Mouse (Mus musculus) heart, postnatal 0 days (tissue): ENCODE results near the gene Hipk2. TPM values are rescaled to one million over a fixed set of nuclear protein-coding genes. Genes with fewer than 3 reads are reported as not detected.

Experiments used
- ATAC-seq: fragments of 200-750 bp; cut with Nextera tagmentation; 2 replicates; pipeline ENCODE4 v1.8.0; 2017; ENCODE audit warnings: low read depth, moderate number of reproducible peaks, moderate library complexity; ENCODE audit not compliant: insufficient read depth
- DNase-seq: peaks from one replicate; pipeline ENCODE4 v3.0.0-alpha.2; 2016; ENCODE audit warnings: low spot score
- H3K27ac ChIP-seq: fragments of 300-500 bp; sonication (generic); 2 replicates; pipeline ENCODE4 v1.5.1; 2014; ENCODE audit warnings: low read depth, mild to moderate bottlenecking
- H3K27me3 ChIP-seq: fragments of 300-500 bp; sonication (generic); 2 replicates; pipeline ENCODE4 v1.6.1; 2014; ENCODE audit warnings: low read length, mixed read lengths; ENCODE audit not compliant: control insufficient read depth, insufficient read depth
- H3K36me3 ChIP-seq: fragments of 300-500 bp; sonication (generic); replicated peaks from 2 replicates; pipeline ENCODE4 v1.6.1; 2014; ENCODE audit warnings: low read length, mixed read lengths; ENCODE audit not compliant: control insufficient read depth, insufficient read depth
- H3K4me1 ChIP-seq: fragments of 300-500 bp; sonication (generic); 2 replicates; pipeline ENCODE4 v1.6.1; 2014; ENCODE audit warnings: antibody characterized with exemption; ENCODE audit not compliant: control insufficient read depth, insufficient read depth
- H3K4me2 ChIP-seq: fragments of 300-500 bp; sonication (generic); 2 replicates; pipeline ENCODE4 v1.6.1; 2014; ENCODE audit warnings: low read depth, mild to moderate bottlenecking, low read length, moderate library complexity
- H3K4me3 ChIP-seq: fragments of 300-500 bp; sonication (generic); 2 replicates; pipeline ENCODE4 v1.5.1; 2014; ENCODE audit warnings: low read depth, low read length
- H3K9ac ChIP-seq: fragments of 300-500 bp; sonication (generic); replicated peaks from 2 replicates; pipeline ENCODE4 v1.6.1; 2014; ENCODE audit warnings: low read depth, low read length, mixed read lengths
- H3K9me3 ChIP-seq: fragments of 300-500 bp; sonication (generic); replicated peaks from 2 replicates; pipeline ENCODE4 v1.6.1; 2016; ENCODE audit warnings: low read length; ENCODE audit not compliant: control insufficient read depth
- CTCF ChIP-seq: IDR thresholded peaks from 2 replicates; pipeline ENCODE4 v1.5.1; 2016; ENCODE audit warnings: antibody characterized with exemption, control low read depth, low read depth
- EP300 ChIP-seq: IDR thresholded peaks from 2 replicates; pipeline ENCODE4 v1.6.1; 2016; ENCODE audit warnings: antibody characterized with exemption, low read depth
- WGBS: fragments of 180-500 bp; shearing (Covaris S2); extraction: QIAGEN DNeasy Blood & Tissue Kit; methylation state at CpG from one replicate; pipeline ENCODE4 v1.1.7; 2014; 5-methylcytosine and 5-hydroxymethylcytosine counted together
- polyA plus RNA-seq: library from polyadenylated mRNA; unstranded; fragments of >200 nt; fragmentation: Nextera tagmentation; extraction: Ambion mirVana; gene quantifications from 2 replicates; pipeline ENCODE4 v1.2.1, GENCODE M21; 2015
- total RNA-seq: library from RNA; depleted of rRNA; stranded (reverse); fragments of >200 nt; gene quantifications from 2 replicates; pipeline ENCODE4 v1.2.3, GENCODE M21; 2014; ENCODE audit warnings: low replicate concordance

Hipk2 gene
- total and polyA plus RNA-seq, 2 experiments from 2014 or later, result 9.8 to 45.0 TPM

DNA sequence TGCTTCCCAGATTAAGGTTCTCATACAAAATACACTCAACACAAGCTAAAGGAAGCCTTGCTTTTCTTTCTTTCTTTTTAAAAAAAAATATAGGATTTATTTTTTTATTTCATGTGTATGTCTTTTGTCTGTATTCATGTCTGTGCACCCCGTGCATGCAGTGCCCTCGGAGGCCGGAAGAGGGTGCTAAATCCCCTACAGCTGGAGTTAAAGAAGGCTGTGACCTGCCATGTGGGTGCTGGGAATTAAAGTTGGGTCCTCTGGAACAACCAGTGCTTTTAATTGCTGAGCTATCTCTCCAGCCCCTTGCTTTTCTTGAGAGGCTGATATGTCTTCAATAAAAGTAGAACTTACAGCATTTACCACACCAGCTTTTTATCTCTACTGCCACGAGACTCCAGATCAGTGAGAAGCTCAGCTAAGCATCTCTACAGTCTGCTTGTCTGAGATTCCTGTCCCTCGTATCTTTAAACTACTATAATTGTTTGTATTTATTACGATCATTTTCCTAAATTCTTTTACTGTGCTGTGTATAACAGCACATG is 25.2 kb downstream of the Hipk2 start:
- Histone ChIP-seq H3K4me3 (no peak overlapping the region), H3K36me3 (no peaks in the 10 kb centered on the region), H3K9ac (no peak overlapping the region), H3K27me3 (no peaks in the 10 kb centered on the region), H3K9me3 (no peaks in the 10 kb centered on the region), H3K4me1 (peaks cover 70% of the 10 kb centered on the region), H3K27ac (no peak overlapping the region), H3K4me2 (no peak overlapping the region)
- TF ChIP-seq EP300 (no peak), CTCF (no peak)
- WGBS, result 89% methylated on average over 6 of the region's 6 CpGs
- ATAC-seq (no peak), DNase-seq (no peak)

- 73% methylated on average over 3 of the region's 3 CpGs for WGBS
- Histone ChIP-seq H3K4me3 (no peak overlapping the region), H3K4me2 (no peak overlapping the region), H3K27me3 (no peaks in the 10 kb centered on the region), H3K36me3 (no peaks in the 10 kb centered on the region), H3K9ac (0 out of 2 replicates have a peak overlapping the region, but pooled peaks have one; percentile 21), H3K4me1 (peaks cover 69% of the 10 kb centered on the region), H3K9me3 (no peaks in the 10 kb centered on the region), H3K27ac (peak overlapping the region; percentile 63; the same call in 1 of the 2 replicates)
- no peak for ATAC-seq
- TF ChIP-seq CTCF (no peak), EP300 (no peak)
- DNase-seq, result no peak
Observed at GRCm38 (mm10) chr6:38847958-38848910, 27.7 kb downstream of the Hipk2 start.

DNA sequence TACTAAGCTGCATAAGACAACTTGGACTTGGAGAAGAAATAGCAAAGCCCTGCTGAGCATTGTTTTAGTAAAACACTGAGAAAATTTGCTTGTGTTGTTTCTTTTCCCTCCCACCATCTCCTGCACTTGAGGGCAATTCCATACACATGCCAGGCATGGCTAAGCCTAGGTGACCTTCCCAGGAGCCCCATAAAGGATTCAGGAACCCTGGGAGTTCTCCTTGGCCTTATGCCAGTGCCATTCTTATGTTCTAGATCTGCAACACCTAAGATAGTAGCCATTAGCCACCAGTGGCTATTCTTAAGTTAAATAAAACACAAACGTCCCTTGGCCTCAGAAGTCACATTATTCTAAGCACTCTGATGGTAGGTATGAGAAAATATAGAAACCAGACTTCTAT is 28.5 kb downstream of the Hipk2 start:
- Histone ChIP-seq H3K4me2 (no peak overlapping the region), H3K9me3 (no peaks in the 10 kb centered on the region), H3K9ac (0 out of 2 replicates have a peak overlapping the region, but pooled peaks have one; percentile 21), H3K4me3 (no peak overlapping the region), H3K27me3 (no peaks in the 10 kb centered on the region), H3K27ac (peak overlapping the region; percentile 63), H3K4me1 (peaks cover 69% of the 10 kb centered on the region), H3K36me3 (no peaks in the 10 kb centered on the region)
- ATAC-seq (0 out of 2 replicates have a peak, but pooled peaks have one; percentile 22), DNase-seq (no peak)
- TF ChIP-seq EP300 (no peak), CTCF (no peak)
- WGBS, result 15% methylated on average over 1 of the region's 1 CpGs

DNA sequence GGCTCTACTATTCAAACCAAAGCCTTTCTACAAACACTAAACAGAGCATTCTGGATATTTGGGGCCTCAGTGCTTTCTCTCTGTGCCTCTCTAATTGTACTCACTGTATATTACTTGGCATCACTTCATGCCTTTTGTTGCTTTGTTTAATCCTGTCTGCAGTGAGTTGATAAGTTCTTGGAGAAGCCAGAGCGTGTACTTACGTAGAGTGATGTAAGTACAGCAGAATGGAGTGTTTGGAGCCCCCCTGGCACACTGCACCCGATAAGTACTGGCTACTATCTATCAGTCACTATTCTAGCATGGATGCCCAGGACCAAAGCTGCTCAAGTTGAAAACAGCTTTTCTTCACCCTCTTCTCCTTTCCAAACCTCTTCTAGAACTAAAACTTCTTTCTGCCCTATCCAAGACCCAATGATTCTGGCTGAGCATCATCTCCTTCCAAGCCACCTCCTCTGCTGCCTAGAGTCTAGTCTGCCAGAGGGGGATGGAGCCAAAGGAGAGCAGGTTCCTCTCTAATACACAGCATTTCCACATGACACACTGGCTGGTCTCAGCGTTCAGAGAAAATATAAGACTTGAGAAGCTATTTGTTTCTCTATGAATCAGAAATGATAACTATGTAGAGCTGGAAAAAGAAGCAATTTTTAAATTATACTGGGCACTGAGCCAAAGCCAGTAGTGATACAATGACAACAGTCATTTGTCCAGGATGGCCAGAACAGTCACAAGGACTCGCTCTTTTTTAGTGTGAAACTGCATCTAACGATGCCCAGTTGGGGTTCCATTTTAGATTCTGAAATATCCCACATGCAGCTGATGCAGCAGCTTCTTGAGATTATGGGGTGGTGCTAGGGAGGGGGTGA is 29.4 kb downstream of the Hipk2 start:
- H3K4me1 ChIP-seq, result peaks cover 67% of the 10 kb centered on the region
- no peak for DNase-seq
- H3K9ac ChIP-seq, result no peak overlapping the region
- no peak for ATAC-seq
- H3K9me3 ChIP-seq, result no peaks in the 10 kb centered on the region
- 30% methylated on average over 6 of the region's 6 CpGs for WGBS
- TF ChIP-seq CTCF (no peak), EP300 (no peak)
- peak overlapping the region; percentile 63 for H3K27ac ChIP-seq
- no peaks in the 10 kb centered on the region for H3K36me3 ChIP-seq
- H3K4me2 ChIP-seq, result no peak overlapping the region
- H3K27me3 ChIP-seq, result no peaks in the 10 kb centered on the region
- no peak overlapping the region for H3K4me3 ChIP-seq

DNA sequence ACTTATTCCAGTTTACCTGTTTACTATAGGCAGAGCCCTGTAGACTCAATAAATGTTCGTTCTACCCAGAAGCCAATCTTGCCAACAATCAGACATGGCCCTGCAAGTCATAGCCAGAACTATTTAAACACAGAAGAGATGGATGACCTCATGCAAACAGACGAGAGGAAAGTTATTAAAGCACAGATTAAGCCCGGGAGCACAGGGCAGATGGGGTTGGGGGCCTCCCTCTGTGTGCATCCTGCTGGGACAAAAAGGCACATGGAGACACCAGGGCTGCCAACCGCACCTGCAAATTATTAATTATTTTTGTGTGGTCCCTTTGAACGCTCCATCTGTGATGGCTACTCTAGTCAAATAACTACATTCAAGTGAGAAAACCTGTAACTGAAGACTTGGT is 30.1 kb downstream of the Hipk2 start:
- DNase-seq, result no peak
- H3K36me3 ChIP-seq, result no peaks in the 10 kb centered on the region
- no peak overlapping the region for H3K4me2 ChIP-seq
- H3K4me3 ChIP-seq, result no peak overlapping the region
- H3K9me3 ChIP-seq, result no peaks in the 10 kb centered on the region
- WGBS, result 61% methylated on average over 5 of the region's 5 CpGs
- H3K4me1 ChIP-seq, result peaks cover 72% of the 10 kb centered on the region
- no peaks in the 10 kb centered on the region for H3K27me3 ChIP-seq
- TF ChIP-seq EP300, result no peak
- TF ChIP-seq CTCF, result no peak
- no peak for ATAC-seq
- H3K27ac ChIP-seq, result peak overlapping the region; percentile 63; the same call in 1 of the 2 replicates
- no peak overlapping the region for H3K9ac ChIP-seq
